Mouse (Mus musculus): ENCODE data around the gene Pdha2.

Gene Pdha2

GRCm38 (mm10) chr3:141212255-141212654, at the start of gene Pdha2:
Gene Pdha2, minus strand, starts transcription at chr3:141212355.
- DNase-seq (ENCODE audit: low spot score) = no peak

- DNase-seq (ENCODE audit: low spot score) = no peak
Measured at GRCm38 (mm10) chr3:141260518-141260917, 48.4 kb upstream of the Pdha2 start.

GRCm38 (mm10) chr3:141251440-141251839, 39.3 kb upstream of the Pdha2 start:
- DNase-seq (ENCODE audit: low spot score) = no peak

- DNase-seq (ENCODE audit: low spot score) = no peak
Measured at GRCm38 (mm10) chr3:141244725-141245298, 32.7 kb upstream of the Pdha2 start.

- no peak for DNase-seq (ENCODE audit: low spot score)
Measured at GRCm38 (mm10) chr3:141238071-141238470, 25.9 kb upstream of the Pdha2 start.

GRCm38 (mm10) chr3:141229148-141229547, 17.0 kb upstream of the Pdha2 start:
- no peak for DNase-seq (ENCODE audit: low spot score)

- no peak for DNase-seq (ENCODE audit: low spot score)
Measured at GRCm38 (mm10) chr3:141222339-141222738, 10.2 kb upstream of the Pdha2 start.

- DNase-seq (ENCODE audit: low spot score) = no peak
Measured at GRCm38 (mm10) chr3:141218561-141218960, 6.4 kb upstream of the Pdha2 start.

- DNase-seq (ENCODE audit: low spot score) = no peak
Measured at GRCm38 (mm10) chr3:141216999-141217398, 4.8 kb upstream of the Pdha2 start.

- no peak for DNase-seq (ENCODE audit: low spot score)
Measured at GRCm38 (mm10) chr3:141216237-141216636, 4.1 kb upstream of the Pdha2 start.

GRCm38 (mm10) chr3:141214789-141215188, 2.6 kb upstream of the Pdha2 start:
- DNase-seq (ENCODE audit: low spot score) = no peak

GRCm38 (mm10) chr3:141214197-141214596, 2.0 kb upstream of the Pdha2 start:
- no peak for DNase-seq (ENCODE audit: low spot score)

GRCm38 (mm10) chr3:141211644-141212043, 511 bp downstream of the Pdha2 start:
- peak; percentile 84 for DNase-seq (ENCODE audit: low spot score)

- DNase-seq (ENCODE audit: low spot score) = no peak
Measured at GRCm38 (mm10) chr3:141201766-141202165, 10.4 kb downstream of the Pdha2 start.

GRCm38 (mm10) chr3:141197308-141197861, 14.8 kb downstream of the Pdha2 start:
- DNase-seq (ENCODE audit: low spot score) = no peak

- DNase-seq (ENCODE audit: low spot score) = no peak
Measured at GRCm38 (mm10) chr3:141191653-141192052, 20.5 kb downstream of the Pdha2 start.

GRCm38 (mm10) chr3:141190429-141190828, 21.7 kb downstream of the Pdha2 start:
- no peak for DNase-seq (ENCODE audit: low spot score)

- no peak for DNase-seq (ENCODE audit: low spot score)
Measured at GRCm38 (mm10) chr3:141160986-141161385, 51.2 kb downstream of the Pdha2 start.
